Mouse (Mus musculus): Measurements from ENCODE around the gene Crip2. TPM values are rescaled to one million over a fixed set of nuclear protein-coding genes. Genes with fewer than 3 reads are reported as not detected.

Crip2 gene
- polyA plus RNA-seq, 1 experiment from 2014 or later: 130 TPM

DNA sequence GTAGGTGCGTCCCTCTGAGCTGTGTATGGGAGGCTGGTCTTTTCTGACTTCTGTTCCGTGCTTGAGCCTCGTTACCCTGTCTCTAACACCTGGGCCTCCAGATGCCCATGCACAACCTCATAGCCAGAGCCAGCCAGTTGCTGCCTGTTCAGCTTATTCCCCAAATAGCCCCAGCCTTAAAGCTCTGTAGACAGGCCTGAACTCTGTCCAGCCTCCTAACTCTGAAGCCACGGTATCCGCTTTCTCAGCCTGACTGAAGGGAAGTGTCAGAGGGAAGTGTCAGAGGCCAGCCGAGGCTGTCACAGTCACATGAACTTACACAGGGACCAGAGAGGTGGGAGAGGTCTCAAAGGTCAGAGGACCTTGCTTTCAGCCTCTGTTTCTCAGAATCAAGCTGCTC lies 15.3 kb upstream of the Crip2 start:
- Histone ChIP-seq H3K4me2 (ENCODE audit: low read depth, low read length) (no peak overlapping the region), H3K4me3 (ENCODE audit: low read length) (no peak overlapping the region), H3K36me3 (ENCODE audit: control insufficient read depth, insufficient read depth, low read length) (peaks cover 58% of the 10 kb centered on the region), H3K9me3 (ENCODE audit: control insufficient read depth, low read length) (no peaks in the 10 kb centered on the region), H3K27ac (ENCODE audit: low read length) (no peak overlapping the region), H3K9ac (ENCODE audit: low read depth, low read length) (no peak overlapping the region), H3K4me1 (ENCODE audit: control insufficient read depth, insufficient read depth, low read length) (no peaks in the 10 kb centered on the region), H3K27me3 (replicated peaks; ENCODE audit: control insufficient read depth, insufficient read depth, low read length) (no peaks in the 10 kb centered on the region)
- WGBS: 86% methylated on average over 6 of the region's 6 CpGs
- peak; percentile 21; the same call in 1 of the 2 replicates for ATAC-seq

DNA sequence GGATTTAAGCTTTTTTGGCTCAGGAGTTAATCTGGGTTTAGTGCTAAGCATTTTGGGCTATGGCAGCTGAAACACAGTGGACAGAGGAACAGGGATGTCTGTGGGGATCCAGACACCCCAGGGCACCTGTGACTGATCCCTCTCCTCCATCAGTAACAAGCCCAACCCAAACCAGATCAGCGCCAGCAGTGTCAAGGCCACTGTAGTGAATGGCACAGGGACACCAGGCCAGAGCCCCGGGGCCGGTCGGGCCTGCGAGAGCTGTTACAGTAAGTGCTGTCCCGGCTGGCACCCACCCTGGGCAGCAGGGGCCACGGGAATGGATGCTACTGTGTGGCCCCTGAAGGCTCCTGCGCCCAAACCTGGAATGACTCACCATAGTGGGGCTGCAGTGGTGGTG lies 9.3 kb upstream of the Crip2 start:
- Histone ChIP-seq H3K9me3 (ENCODE audit: control insufficient read depth, low read length) (no peaks in the 10 kb centered on the region), H3K36me3 (ENCODE audit: control insufficient read depth, insufficient read depth, low read length) (peaks cover 58% of the 10 kb centered on the region), H3K4me3 (ENCODE audit: low read length) (no peak overlapping the region), H3K4me2 (ENCODE audit: low read depth, low read length) (no peak overlapping the region), H3K9ac (ENCODE audit: low read depth, low read length) (no peak overlapping the region), H3K27ac (ENCODE audit: low read length) (no peak overlapping the region), H3K27me3 (replicated peaks; ENCODE audit: control insufficient read depth, insufficient read depth, low read length) (no peaks in the 10 kb centered on the region), H3K4me1 (ENCODE audit: control insufficient read depth, insufficient read depth, low read length) (peaks cover 15% of the 10 kb centered on the region)
- no peak for ATAC-seq
- WGBS: 97% methylated on average over 8 of the region's 8 CpGs

DNA sequence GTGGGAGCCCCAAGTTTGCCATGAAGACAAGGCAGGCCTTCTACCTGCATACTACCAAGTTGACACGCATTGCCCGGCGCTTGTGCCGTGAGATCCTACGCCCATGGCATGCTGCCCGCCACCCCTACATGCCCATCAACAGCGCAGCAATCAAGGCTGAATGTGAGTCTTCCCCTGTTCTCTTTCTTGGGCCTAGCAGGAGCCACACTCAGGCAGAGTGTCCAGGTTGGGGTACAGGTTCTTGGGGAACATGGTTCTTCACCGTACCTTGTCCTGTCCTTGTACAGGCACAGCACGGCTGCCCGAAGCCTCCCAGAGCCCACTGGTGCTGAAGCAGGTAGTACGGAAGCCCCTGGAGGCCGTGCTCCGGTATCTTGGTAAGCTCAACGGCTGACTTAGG lies 8.4 kb upstream of the Crip2 start:
- no peak overlapping the region for H3K9ac ChIP-seq (ENCODE audit: low read depth, low read length)
- peaks cover 62% of the 10 kb centered on the region for H3K36me3 ChIP-seq (ENCODE audit: control insufficient read depth, insufficient read depth, low read length)
- 96% methylated on average over 14 of the region's 14 CpGs for WGBS
- H3K27ac ChIP-seq (ENCODE audit: low read length): no peak overlapping the region
- no peaks in the 10 kb centered on the region for H3K27me3 ChIP-seq (replicated peaks; ENCODE audit: control insufficient read depth, insufficient read depth, low read length)
- H3K4me3 ChIP-seq (ENCODE audit: low read length): no peak overlapping the region
- no peaks in the 10 kb centered on the region for H3K9me3 ChIP-seq (ENCODE audit: control insufficient read depth, low read length)
- H3K4me2 ChIP-seq (ENCODE audit: low read depth, low read length): no peak overlapping the region
- H3K4me1 ChIP-seq (ENCODE audit: control insufficient read depth, insufficient read depth, low read length): peaks cover 15% of the 10 kb centered on the region
- ATAC-seq: no peak

DNA sequence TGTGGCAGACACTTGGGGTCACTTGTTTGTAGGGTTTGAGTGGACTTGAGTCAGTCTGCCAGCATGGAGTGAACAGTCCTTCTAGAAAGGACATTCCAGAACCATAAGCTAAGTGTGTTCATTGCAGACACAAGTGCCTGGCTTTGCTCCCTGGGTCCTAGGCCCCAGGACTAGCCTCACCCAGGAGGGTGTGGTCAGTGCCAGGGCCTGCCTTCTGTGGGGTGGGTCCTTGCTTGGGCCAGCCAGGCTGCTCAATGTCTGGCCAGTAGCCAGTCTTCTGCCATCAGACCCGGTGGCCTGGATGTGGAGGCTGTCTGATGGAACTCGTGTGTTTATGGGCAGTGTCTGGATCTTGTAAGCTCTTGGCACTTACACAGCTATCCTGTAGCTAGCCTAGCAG lies 7.5 kb upstream of the Crip2 start:
- Histone ChIP-seq H3K27ac (ENCODE audit: low read length) (0 out of 2 replicates have a peak overlapping the region, but pooled peaks have one; percentile 11), H3K36me3 (ENCODE audit: control insufficient read depth, insufficient read depth, low read length) (peaks cover 60% of the 10 kb centered on the region), H3K4me2 (ENCODE audit: low read depth, low read length) (no peak overlapping the region), H3K4me3 (ENCODE audit: low read length) (no peak overlapping the region), H3K9ac (ENCODE audit: low read depth, low read length) (no peak overlapping the region), H3K9me3 (ENCODE audit: control insufficient read depth, low read length) (no peaks in the 10 kb centered on the region), H3K27me3 (replicated peaks; ENCODE audit: control insufficient read depth, insufficient read depth, low read length) (no peaks in the 10 kb centered on the region), H3K4me1 (ENCODE audit: control insufficient read depth, insufficient read depth, low read length) (peaks cover 15% of the 10 kb centered on the region)
- peak; percentile 79 for ATAC-seq
- 48% methylated on average over 2 of the region's 2 CpGs for WGBS

- WGBS: 86% methylated on average over 9 of the region's 9 CpGs
- Histone ChIP-seq H3K9me3 (ENCODE audit: control insufficient read depth, low read length) (no peaks in the 10 kb centered on the region), H3K4me2 (ENCODE audit: low read depth, low read length) (no peak overlapping the region), H3K9ac (ENCODE audit: low read depth, low read length) (no peak overlapping the region), H3K4me1 (ENCODE audit: control insufficient read depth, insufficient read depth, low read length) (peaks cover 15% of the 10 kb centered on the region), H3K27me3 (replicated peaks; ENCODE audit: control insufficient read depth, insufficient read depth, low read length) (no peaks in the 10 kb centered on the region), H3K4me3 (ENCODE audit: low read length) (no peak overlapping the region), H3K36me3 (ENCODE audit: control insufficient read depth, insufficient read depth, low read length) (peaks cover 60% of the 10 kb centered on the region), H3K27ac (ENCODE audit: low read length) (no peak overlapping the region)
- no peak for ATAC-seq
These were observed 6.8 kb upstream of the Crip2 start for GRCm38 (mm10) chr12:113133260-113133659.

DNA sequence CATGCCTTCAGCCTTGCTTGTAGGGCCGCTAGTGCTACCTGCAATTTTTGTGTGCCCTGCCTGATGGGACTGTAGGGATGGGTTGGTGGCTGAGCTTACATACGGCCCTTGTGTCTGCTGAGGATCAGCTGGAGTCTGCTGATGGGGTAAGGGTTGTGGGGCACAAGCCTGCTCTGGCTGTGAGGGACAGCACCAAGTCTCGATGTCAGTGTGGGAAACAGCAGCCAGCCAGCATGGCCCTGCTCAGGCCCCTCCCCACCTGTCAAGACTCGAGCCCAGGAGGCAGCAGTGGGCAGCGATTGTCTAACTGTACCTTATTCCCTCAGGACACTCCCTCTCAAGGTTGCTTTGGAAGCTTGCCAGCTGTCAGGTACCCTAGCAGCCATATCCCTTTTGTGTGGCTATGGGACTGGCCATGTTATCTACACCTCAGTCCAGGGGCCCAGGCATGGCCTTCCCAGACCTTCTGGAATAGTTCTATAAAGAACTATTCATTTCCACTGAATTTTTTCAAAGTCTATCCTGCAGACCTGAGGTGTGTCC lies 6.1 kb upstream of the Crip2 start:
- peak; percentile 17 for ATAC-seq
- Histone ChIP-seq H3K4me1 (ENCODE audit: control insufficient read depth, insufficient read depth, low read length) (peaks cover 20% of the 10 kb centered on the region), H3K9me3 (ENCODE audit: control insufficient read depth, low read length) (no peaks in the 10 kb centered on the region), H3K4me3 (ENCODE audit: low read length) (no peak overlapping the region), H3K27ac (ENCODE audit: low read length) (no peak overlapping the region), H3K36me3 (ENCODE audit: control insufficient read depth, insufficient read depth, low read length) (peaks cover 60% of the 10 kb centered on the region), H3K9ac (ENCODE audit: low read depth, low read length) (no peak overlapping the region), H3K4me2 (ENCODE audit: low read depth, low read length) (no peak overlapping the region), H3K27me3 (replicated peaks; ENCODE audit: control insufficient read depth, insufficient read depth, low read length) (no peaks in the 10 kb centered on the region)
- 71% methylated on average over 5 of the region's 5 CpGs for WGBS

GRCm38 (mm10) chr12:113134502-113134901 lies 5.5 kb upstream of the Crip2 start:
- WGBS: 91% methylated on average over 4 of the region's 4 CpGs
- no peak overlapping the region for H3K4me3 ChIP-seq (ENCODE audit: low read length)
- no peak overlapping the region for H3K9ac ChIP-seq (ENCODE audit: low read depth, low read length)
- peaks cover 60% of the 10 kb centered on the region for H3K36me3 ChIP-seq (ENCODE audit: control insufficient read depth, insufficient read depth, low read length)
- no peaks in the 10 kb centered on the region for H3K9me3 ChIP-seq (ENCODE audit: control insufficient read depth, low read length)
- H3K4me1 ChIP-seq (ENCODE audit: control insufficient read depth, insufficient read depth, low read length): peaks cover 26% of the 10 kb centered on the region
- no peak overlapping the region for H3K27ac ChIP-seq (ENCODE audit: low read length)
- H3K27me3 ChIP-seq (replicated peaks; ENCODE audit: control insufficient read depth, insufficient read depth, low read length): no peaks in the 10 kb centered on the region
- H3K4me2 ChIP-seq (ENCODE audit: low read depth, low read length): no peak overlapping the region
- ATAC-seq: no peak

GRCm38 (mm10) chr12:113135401-113135800 lies 4.6 kb upstream of the Crip2 start:
- no peaks in the 10 kb centered on the region; the same call in 1 of the 2 replicates for H3K27me3 ChIP-seq (replicated peaks; ENCODE audit: control insufficient read depth, insufficient read depth, low read length)
- 90% methylated on average over 7 of the region's 7 CpGs for WGBS
- no peak for ATAC-seq
- no peak overlapping the region for H3K9ac ChIP-seq (ENCODE audit: low read depth, low read length)
- H3K27ac ChIP-seq (ENCODE audit: low read length): no peak overlapping the region
- H3K9me3 ChIP-seq (ENCODE audit: control insufficient read depth, low read length): no peaks in the 10 kb centered on the region
- H3K4me2 ChIP-seq (ENCODE audit: low read depth, low read length): no peak overlapping the region
- no peak overlapping the region for H3K4me3 ChIP-seq (ENCODE audit: low read length)
- peaks cover 32% of the 10 kb centered on the region for H3K4me1 ChIP-seq (ENCODE audit: control insufficient read depth, insufficient read depth, low read length)
- H3K36me3 ChIP-seq (ENCODE audit: control insufficient read depth, insufficient read depth, low read length): peaks cover 55% of the 10 kb centered on the region

DNA sequence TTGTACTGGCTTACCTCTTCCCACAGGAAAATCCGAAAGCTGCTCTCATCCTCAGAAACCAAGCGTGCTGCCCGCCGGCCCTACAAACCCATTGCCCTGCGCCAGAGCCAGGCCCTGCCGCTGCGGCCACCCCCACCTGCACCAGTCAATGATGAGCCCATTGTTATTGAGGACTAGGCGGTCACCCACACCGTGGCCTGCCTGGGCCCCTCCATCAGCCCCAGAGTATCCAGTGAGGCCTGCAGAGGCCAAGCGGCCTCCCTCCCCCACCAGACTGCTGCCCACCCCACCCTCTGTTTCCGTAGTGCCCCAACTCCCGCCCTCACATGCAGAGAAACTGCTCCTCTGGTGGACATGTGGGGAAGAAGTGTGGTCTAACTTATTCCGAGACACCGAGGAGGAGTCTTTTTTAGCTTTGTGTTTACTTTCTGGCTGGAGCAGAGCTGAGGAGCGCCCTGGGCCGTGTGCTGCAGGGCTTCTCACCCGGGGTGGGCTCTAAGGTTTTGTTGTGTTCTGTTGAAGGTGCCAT lies 3.5 kb upstream of the Crip2 start:
- 72% methylated on average over 17 of the region's 17 CpGs for WGBS
- Histone ChIP-seq H3K9ac (ENCODE audit: low read depth, low read length) (no peak overlapping the region), H3K4me3 (ENCODE audit: low read length) (no peak overlapping the region), H3K36me3 (ENCODE audit: control insufficient read depth, insufficient read depth, low read length) (peaks cover 45% of the 10 kb centered on the region), H3K27ac (ENCODE audit: low read length) (no peak overlapping the region), H3K27me3 (replicated peaks; ENCODE audit: control insufficient read depth, insufficient read depth, low read length) (peaks cover 10% of the 10 kb centered on the region; the same call in 1 of the 2 replicates), H3K4me2 (ENCODE audit: low read depth, low read length) (no peak overlapping the region), H3K9me3 (ENCODE audit: control insufficient read depth, low read length) (no peaks in the 10 kb centered on the region), H3K4me1 (ENCODE audit: control insufficient read depth, insufficient read depth, low read length) (peaks cover 43% of the 10 kb centered on the region)
- ATAC-seq: no peak
